Mouse (Mus musculus) MEL (cell line): ENCODE results near the gene Scg5. TPM values are rescaled to one million over a fixed set of nuclear protein-coding genes. Genes with fewer than 3 reads are reported as not detected.

Experiments used
- DNase-seq: peaks from one replicate; pipeline ENCODE4 v3.0.0; 2011; ENCODE audit warnings: low read depth, low spot score
- H3K27ac ChIP-seq: 2 replicates; pipeline ENCODE4 v1.5.1; 2012; ENCODE audit warnings: low read depth, mild to moderate bottlenecking, control low read depth, low read length, moderate library complexity; ENCODE audit not compliant: control insufficient read depth
- H3K27me3 ChIP-seq, 2 experiments: fragments of 150-350 bp in 1 of 2; sonication (generic) in 1 of 2; 2 replicates each; pipeline ENCODE4 v1.6.1; 2012; ENCODE audit warnings: low read length in 2 of 2, mild to moderate bottlenecking in 2 of 2, improper control_type of control experiment in 1 of 2, moderate library complexity in 1 of 2; ENCODE audit not compliant: insufficient read depth in 2 of 2, control insufficient read depth in 1 of 2
- H3K36me3 ChIP-seq, 2 experiments: 2 replicates each; pipeline ENCODE4 v1.6.1; 2012 to 2014; ENCODE audit warnings: low read length in 2 of 2, improper control_type of control experiment in 1 of 2, inconsistent platforms in 1 of 2, mild to moderate bottlenecking in 1 of 2; ENCODE audit not compliant: insufficient read depth in 2 of 2, control insufficient read depth in 1 of 2
- H3K4me1 ChIP-seq, 2 experiments: fragments of 150-350 bp in 1 of 2; sonication (generic) in 1 of 2; 2 replicates each; pipeline ENCODE4 v1.6.1; 2012; ENCODE audit warnings: low read length in 2 of 2, improper control_type of control experiment in 1 of 2, mild to moderate bottlenecking in 1 of 2; ENCODE audit not compliant: insufficient read depth in 2 of 2, control insufficient read depth in 1 of 2
- H3K4me3 ChIP-seq, 2 experiments: fragments of 150-350 bp in 1 of 2; sonication (generic) in 1 of 2; 2 replicates each; pipeline ENCODE4 v1.5.1; 2012; ENCODE audit warnings: low read depth in 2 of 2, low read length in 2 of 2, mild to moderate bottlenecking in 2 of 2, moderate library complexity in 2 of 2, control low read depth in 1 of 2, improper control_type of control experiment in 1 of 2; ENCODE audit not compliant: control insufficient read depth in 1 of 2, insufficient read depth in 1 of 2
- H3K79me2 ChIP-seq: 2 replicates; pipeline ENCODE4 v1.6.1; 2012; ENCODE audit warnings: mild to moderate bottlenecking, low read length, moderate library complexity; ENCODE audit not compliant: control insufficient read depth, poor library complexity, insufficient read depth
- H3K9ac ChIP-seq: 2 replicates; pipeline ENCODE4 v1.6.1; 2012; ENCODE audit warnings: low read depth, mild to moderate bottlenecking, control low read depth, low read length, moderate library complexity; ENCODE audit not compliant: control insufficient read depth, poor library complexity, severe bottlenecking
- H3K9me3 ChIP-seq: fragments of 150-350 bp; sonication (generic); replicated peaks from 2 replicates; pipeline ENCODE4 v1.6.1; 2012; ENCODE audit warnings: mild to moderate bottlenecking, low read length, improper control_type of control experiment, moderate library complexity; ENCODE audit not compliant: insufficient read depth
- E2F4 ChIP-seq: IDR thresholded peaks from 2 replicates; pipeline ENCODE4 v1.6.1; 2011; ENCODE audit warnings: low read depth, low read length, improper control_type of control experiment, borderline replicate concordance
- ELF1 ChIP-seq: IDR thresholded peaks from 2 replicates; pipeline ENCODE4 v1.6.1; 2014; ENCODE audit warnings: low read depth, mild to moderate bottlenecking, inconsistent platforms, low read length, improper control_type of control experiment, moderate library complexity
- EP300 ChIP-seq, 2 experiments: IDR thresholded peaks; 2 replicates each; pipeline ENCODE4 v1.6.1; 2011; ENCODE audit warnings: improper control_type of control experiment in 2 of 2, low read length in 2 of 2, low read depth in 1 of 2, mild to moderate bottlenecking in 1 of 2
- ETS1 ChIP-seq: IDR thresholded peaks from 2 replicates; pipeline ENCODE4 v1.6.1; 2012; ENCODE audit warnings: low read depth, mild to moderate bottlenecking, inconsistent platforms, low read length, improper control_type of control experiment, moderate library complexity
- GABPA ChIP-seq: IDR thresholded peaks from 2 replicates; pipeline ENCODE4 v1.6.1; 2012; ENCODE audit warnings: low read depth, mild to moderate bottlenecking, inconsistent platforms, low read length, improper control_type of control experiment, moderate library complexity
- GATA1 ChIP-seq: IDR thresholded peaks from 2 replicates; pipeline ENCODE4 v1.6.1; 2011; ENCODE audit warnings: low read depth, low read length, improper control_type of control experiment
- HCFC1 ChIP-seq: IDR thresholded peaks from 2 replicates; pipeline ENCODE4 v1.6.1; 2012; ENCODE audit warnings: low read depth, mild to moderate bottlenecking, inconsistent platforms, low read length, improper control_type of control experiment, moderate library complexity
- JUND ChIP-seq: IDR thresholded peaks from 2 replicates; pipeline ENCODE4 v1.6.1; 2011; ENCODE audit warnings: low read depth, mild to moderate bottlenecking, improper control_type of control experiment, low read length
- KAT2A ChIP-seq: conservative IDR thresholded peaks from 2 replicates; pipeline ENCODE4 v1.6.1; 2012; ENCODE audit warnings: low read depth, low read length, improper control_type of control experiment, inconsistent platforms
- MAFK ChIP-seq: IDR thresholded peaks from 2 replicates; pipeline ENCODE4 v1.6.1; 2011; ENCODE audit warnings: low read depth, mild to moderate bottlenecking, low read length, improper control_type of control experiment, borderline replicate concordance
- MAZ ChIP-seq: IDR thresholded peaks from 2 replicates; pipeline ENCODE4 v1.6.1; 2012; ENCODE audit warnings: low read depth, mild to moderate bottlenecking, inconsistent platforms, low read length, improper control_type of control experiment
- MEF2A ChIP-seq: IDR thresholded peaks from 2 replicates; pipeline ENCODE4 v1.6.1; 2014; ENCODE audit warnings: low read depth, mild to moderate bottlenecking, inconsistent platforms, low read length, improper control_type of control experiment; ENCODE audit not compliant: poor library complexity, insufficient replicate concordance, severe bottlenecking; ENCODE audit errors: extremely low read depth
- MXI1 ChIP-seq: IDR thresholded peaks from 2 replicates; pipeline ENCODE4 v1.6.1; 2011; ENCODE audit warnings: mild to moderate bottlenecking, low read depth, low read length, improper control_type of control experiment
- NRF1 ChIP-seq: IDR thresholded peaks from 2 replicates; pipeline ENCODE4 v1.6.1; 2014; ENCODE audit warnings: low read depth, mild to moderate bottlenecking, inconsistent platforms, low read length, improper control_type of control experiment, moderate library complexity; ENCODE audit not compliant: poor library complexity, insufficient read depth, severe bottlenecking
- POLR2A ChIP-seq, 2 experiments: IDR thresholded peaks; 2 replicates each; pipeline ENCODE4 v1.6.1; 2011 to 2012; ENCODE audit warnings: low read length in 2 of 2, mild to moderate bottlenecking in 2 of 2, control low read depth in 1 of 2, improper control_type of control experiment in 1 of 2, low read depth in 1 of 2, moderate library complexity in 1 of 2; ENCODE audit not compliant: control insufficient read depth in 1 of 2, insufficient read depth in 1 of 2, poor library complexity in 1 of 2
- POLR2AphosphoS5 ChIP-seq: IDR thresholded peaks from 2 replicates; pipeline ENCODE4 v1.6.1; 2012; ENCODE audit warnings: low read depth, borderline replicate concordance, mild to moderate bottlenecking, inconsistent platforms, low read length, moderate library complexity, mixed read lengths
- TCF12 ChIP-seq: IDR thresholded peaks from 2 replicates; pipeline ENCODE4 v1.6.1; 2014; ENCODE audit warnings: low read depth, mild to moderate bottlenecking, inconsistent platforms, low read length, improper control_type of control experiment, moderate library complexity
- UBTF ChIP-seq: IDR thresholded peaks from 2 replicates; pipeline ENCODE4 v1.6.1; 2012; ENCODE audit warnings: low read depth, mild to moderate bottlenecking, inconsistent platforms, low read length, improper control_type of control experiment, moderate library complexity, borderline replicate concordance; ENCODE audit not compliant: insufficient read depth
- USF1 ChIP-seq: IDR thresholded peaks from 2 replicates; pipeline ENCODE4 v1.6.1; 2014; ENCODE audit warnings: low read depth, mild to moderate bottlenecking, inconsistent platforms, low read length, improper control_type of control experiment, moderate library complexity
- ZKSCAN1 ChIP-seq: IDR thresholded peaks from 2 replicates; pipeline ENCODE4 v1.6.1; 2012; ENCODE audit warnings: low read depth, mild to moderate bottlenecking, inconsistent platforms, low read length, improper control_type of control experiment, moderate library complexity
- ZMIZ1 ChIP-seq: IDR thresholded peaks from 2 replicates; pipeline ENCODE4 v1.6.1; 2012; ENCODE audit warnings: low read depth, mild to moderate bottlenecking, inconsistent platforms, low read length, improper control_type of control experiment, moderate library complexity
- ZNF384 ChIP-seq: IDR thresholded peaks from 2 replicates; pipeline ENCODE4 v1.6.1; 2012; ENCODE audit warnings: low read depth, mild to moderate bottlenecking, inconsistent platforms, low read length, improper control_type of control experiment
- polyA plus RNA-seq, 2 experiments: library from polyadenylated mRNA; stranded (reverse) in 1 of 2; unstranded in 1 of 2; fragments of >175 nt in 1 of 2; fragments of >200 nt in 1 of 2; gene quantifications; 2 replicates each; pipeline versions ENCODE4 v1.2.1 to v1.2.4; 2012; ENCODE audit warnings: low replicate concordance in 2 of 2, low read depth in 1 of 2; ENCODE audit not compliant: insufficient read length in 2 of 2, insufficient read depth in 1 of 2, missing spikeins in 1 of 2
- total RNA-seq: library from RNA; depleted of rRNA; stranded (reverse); fragments of 300-350 nt; gene quantifications from 2 replicates; pipeline ENCODE4 v1.2.3, GENCODE M21; 2012

Gene Scg5
- total and polyA plus RNA-seq, 3 experiments = 0.17 to 0.31 TPM; not detected in 1

DNA sequence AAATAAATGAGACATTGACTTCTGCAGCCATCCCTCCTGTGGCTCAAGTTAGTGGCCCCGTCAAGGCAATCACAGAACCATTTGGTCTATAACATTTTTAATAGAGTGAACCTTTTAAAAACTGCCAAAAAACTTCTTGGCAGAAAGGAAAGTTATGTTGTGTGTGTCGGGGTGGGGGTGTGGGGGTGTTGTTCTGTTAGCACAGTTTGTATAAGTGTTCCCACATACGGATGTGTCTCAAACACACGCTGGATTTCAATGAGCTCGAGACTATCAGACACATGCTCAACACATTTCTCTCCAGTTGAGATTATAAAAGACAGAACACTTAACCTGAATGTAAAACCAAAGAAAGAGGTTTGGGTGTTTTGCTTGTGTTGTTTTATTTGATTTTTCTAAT lies 47.8 kb downstream of the Scg5 start:
- Histone ChIP-seq H3K27me3 (no peaks in the 10 kb centered on the region; a peak in 1 of 4 replicates), H3K9ac (no peak overlapping the region), H3K9me3 (no peaks in the 10 kb centered on the region), H3K4me1 (no peaks in the 10 kb centered on the region), H3K4me3 (no peak overlapping the region), H3K27ac (no peak overlapping the region), H3K79me2 (no peaks in the 10 kb centered on the region), H3K36me3 (no peaks in the 10 kb centered on the region)
- TF ChIP-seq GABPA = no peak
- no peak for TF ChIP-seq ZNF384
- TF ChIP-seq ZKSCAN1 = no peak
- no peak for TF ChIP-seq TCF12
- TF ChIP-seq NRF1 = no peak
- TF ChIP-seq MXI1 = no peak
- no peak for TF ChIP-seq GATA1
- DNase-seq = no peak

DNA sequence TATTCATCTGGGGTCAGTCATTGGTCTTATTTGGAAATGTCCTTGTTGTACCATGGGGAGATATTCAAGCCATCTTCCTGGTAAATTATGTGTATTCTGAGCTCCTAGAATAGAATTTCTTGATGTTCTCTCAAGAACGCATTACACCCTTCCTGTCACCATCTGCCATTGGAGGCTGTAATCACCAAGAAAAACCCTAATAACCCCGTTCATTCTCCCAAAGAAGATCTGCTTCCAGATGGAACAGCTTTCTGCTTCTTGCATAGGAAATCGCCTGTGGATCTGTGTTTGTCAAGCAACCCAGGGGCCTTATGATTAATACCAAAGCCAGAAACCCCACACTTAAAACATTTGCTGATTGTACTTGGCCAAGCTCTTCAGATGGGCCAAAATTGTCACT lies 49.6 kb downstream of the Scg5 start:
- Histone ChIP-seq H3K79me2 (no peaks in the 10 kb centered on the region), H3K36me3 (no peaks in the 10 kb centered on the region), H3K27ac (no peak overlapping the region), H3K4me1 (no peaks in the 10 kb centered on the region), H3K9me3 (no peaks in the 10 kb centered on the region), H3K9ac (no peak overlapping the region), H3K27me3 (no peaks in the 10 kb centered on the region; a peak in 1 of 4 replicates), H3K4me3 (no peak overlapping the region)
- no peak for DNase-seq
- TF ChIP-seq ZNF384 (no peak), MXI1 (no peak), POLR2AphosphoS5 (no peak), ETS1 (no peak), GATA1 (no peak), MEF2A (no peak), MAZ (no peak), E2F4 (no peak), ELF1 (no peak), KAT2A (no peak), USF1 (no peak), JUND (no peak), HCFC1 (no peak), MAFK (no peak), POLR2A (IDR thresholded peaks at IDR 0.05; ENCODE audit: control insufficient read depth in 1 of 2, insufficient read depth in 1 of 2, low read depth in 1 of 2, low read length in 2 of 2, poor library complexity in 1 of 2) (no peak), ZMIZ1 (no peak), UBTF (no peak), EP300 (IDR thresholded peaks at IDR 0.05; ENCODE audit: low read depth in 1 of 2, low read length in 2 of 2) (no peak)
